8 mouse cellular contexts compared by ENCODE assay signal in the genomic region with DNA sequence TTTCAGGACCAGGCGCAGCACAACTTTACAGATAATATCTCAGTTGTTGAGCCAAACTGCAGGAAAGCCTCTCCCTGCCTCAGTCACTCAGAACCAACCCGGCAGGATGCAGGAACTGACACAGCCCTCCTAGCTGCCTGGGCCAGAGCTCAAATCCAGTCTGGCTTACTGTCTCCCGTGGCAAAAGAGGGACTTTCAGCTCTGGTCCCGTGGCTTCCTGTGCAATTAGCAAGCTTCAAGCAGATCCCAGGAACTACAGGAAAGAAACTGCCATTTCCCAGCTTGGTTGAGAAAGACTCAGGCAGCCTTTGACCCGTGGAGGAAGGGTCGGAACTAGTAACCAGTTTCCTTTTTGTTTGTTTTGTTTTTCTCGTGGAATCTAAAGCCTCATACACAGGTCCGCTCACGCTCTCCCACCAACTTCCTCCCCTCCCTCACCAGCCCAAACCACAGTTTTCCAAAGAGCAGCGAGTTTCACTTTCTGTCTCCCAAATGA. TPM values are rescaled to one million over a fixed set of nuclear protein-coding genes. Genes with fewer than 3 reads are reported as not detected.
DNase-seq lines count a peak whose midpoint lies in the region; ATAC-seq and TF ChIP-seq lines count a peak whose summit lies in the region.

No protein-coding gene starts in this region.

- H3K9me3 ChIP-seq in kidney, embryonic 15.5 days (replicated peaks): no peaks in the 10 kb centered on the region

- H3K27me3 ChIP-seq in C2C12 (ENCODE audit: control insufficient read depth, insufficient read depth, insufficient read length): no peaks in the 10 kb centered on the region
- H3K27me3 ChIP-seq in kidney, embryonic 15.5 days: peaks cover 4% of the 10 kb centered on the region; the same call in 1 of the 2 replicates

- WGBS in kidney, embryonic 15.5 days: 10% methylated on average over 10 of the region's 10 CpGs

- no peak overlapping the region for H3K4me3 ChIP-seq in C2C12 (ENCODE audit: insufficient read depth, poor library complexity, severe bottlenecking)
- peak overlapping the region; percentile 20 for H3K4me3 ChIP-seq in kidney, embryonic 15.5 days (replicated peaks)

- no peaks in the 10 kb centered on the region for H3K79me2 ChIP-seq in C2C12 (ENCODE audit: control insufficient read depth, insufficient read depth)

- peaks cover 19% of the 10 kb centered on the region for H3K4me1 ChIP-seq in kidney, embryonic 15.5 days

- H3ac ChIP-seq in C2C12 (ENCODE audit: control insufficient read depth, insufficient read length, low read depth): peak overlapping the region; percentile 32

- no peak for TF ChIP-seq CTCF in C2C12 (IDR thresholded peaks at IDR 0.05; ENCODE audit: control insufficient read depth, insufficient read depth, insufficient read length)

- peak overlapping the region; percentile 47 for H3K4me2 ChIP-seq in kidney, embryonic 15.5 days

- H3K79me3 ChIP-seq in C2C12 (ENCODE audit: low read depth): no peaks in the 10 kb centered on the region

- no peak for ATAC-seq in kidney, embryonic 15.5 days (replicated peaks; ENCODE audit: low FRiP score)

- 0 out of 2 replicates have a peak overlapping the region, but pooled peaks have one; percentile 0 for H3K9ac ChIP-seq in kidney, embryonic 15.5 days

- peak overlapping the region; percentile 81 for H3K27ac ChIP-seq in kidney, embryonic 15.5 days

- no peaks in the 10 kb centered on the region for H3K36me3 ChIP-seq in C2C12 (ENCODE audit: control insufficient read depth, insufficient read depth)
- no peaks in the 10 kb centered on the region for H3K36me3 ChIP-seq in kidney, embryonic 15.5 days

- peak; percentile 49 for DNase-seq in adrenal gland, adult 8-10 months
- DNase-seq in heart, adult 11 months: peak; percentile 99
- DNase-seq in lung, postnatal 14 days: peak; percentile 60
- no peak for DNase-seq in cerebellum, postnatal 14 days
- DNase-seq in frontal cortex, adult 2 months (ENCODE audit: extremely low spot score in 1 of 2, low spot score in 1 of 2): no peak
- no peak for DNase-seq in frontal cortex, postnatal 36 days (ENCODE audit: low spot score in 2 of 2)

TF ChIP-seq in C2C12, 6 proteins besides CTCF, POLR2A, EP300 and RAD21:
- no peak for TF ChIP-seq CEBPB (IDR thresholded peaks at IDR 0.05; ENCODE audit: low read depth)
- no peak for TF ChIP-seq USF1 (IDR thresholded peaks at IDR 0.05; ENCODE audit: low read depth)
- TF ChIP-seq MYOG (IDR thresholded peaks at IDR 0.05; ENCODE audit: control insufficient read depth, extremely low read depth, insufficient read length): no peak
- TF ChIP-seq FOSL1 (IDR thresholded peaks at IDR 0.05; ENCODE audit: insufficient read depth, low read length, poor library complexity, severe bottlenecking): no peak
- TF ChIP-seq MAX (IDR thresholded peaks at IDR 0.05): no peak
- no peak for TF ChIP-seq MYOD1 (IDR thresholded peaks at IDR 0.05; ENCODE audit: control insufficient read depth, insufficient read length, low read depth)

RNA-seq across cellular contexts. Expression of a gene that starts 24.5 kb away (rescaled TPM):
- 10.9 TPM for polyA plus RNA-seq in C2C12 (2012; fragmentation: generic; extraction: Trizol)
- 10 to 100 TPM; 41.4 to 46.2 (median 44.0) TPM for total RNA-seq in adrenal gland, adult 8-10 months (2022)
- polyA plus RNA-seq in kidney, embryonic 15.5 days (2015; fragmentation: Nextera tagmentation; extraction: Ambion mirVana): 37.4 and 41.5 TPM in 2 replicates
- 21.2 and 25.4 TPM in 2 replicates for polyA plus RNA-seq in frontal cortex, adult 2 months (2012; rRNA removed)

RNA-seq across cellular contexts. Expression of a gene that starts 38.2 kb away (rescaled TPM):
- polyA plus RNA-seq in C2C12 (2012; fragmentation: generic; extraction: Trizol): 22.9 TPM
- 100 to 1,000 TPM in 2 of 4 experiments, 10 to 100 TPM in 2; 45.2 to 106 (median 92.9) TPM for total RNA-seq in adrenal gland, adult 8-10 months (2022)
- 1.3 and 1.5 TPM in 2 replicates for polyA plus RNA-seq in kidney, embryonic 15.5 days (2015; fragmentation: Nextera tagmentation; extraction: Ambion mirVana)
- polyA plus RNA-seq in frontal cortex, adult 2 months (2012; rRNA removed): 5.3 and 5.7 TPM in 2 replicates

Comparison
In these comparisons a context has a peak if more than half of its experiments do, and no peak if none do; other contexts are left out.
1. DNase-seq: peak in adrenal gland, adult 8-10 months (single experiment), heart, adult 11 months (single experiment) and lung, postnatal 14 days (single experiment); none in cerebellum, postnatal 14 days (0 of 2), frontal cortex, adult 2 months (0 of 2) and frontal cortex, postnatal 36 days (0 of 2).